Mouse (Mus musculus) spleen, postnatal 36 days (tissue): ENCODE data around the gene Serinc1.

Source experiments
- DNase-seq, 2 experiments: peaks; one replicate each; pipeline ENCODE4 v3.0.0; 2022; ENCODE audit warnings: low spot score in 2 of 2, mixed read lengths in 1 of 2

Serinc1 gene

GRCm38 (mm10) chr10:57485908-57486541 lies 46.3 kb downstream of the Serinc1 start, which contains the start of gene Hsf2:
Gene Hsf2, plus strand, starts transcription at chr10:57486385.
- DNase-seq: peak; percentile 95

- no peak for DNase-seq
These were observed 47.6 kb downstream of the Serinc1 start for GRCm38 (mm10) chr10:57484741-57485140.

DNA sequence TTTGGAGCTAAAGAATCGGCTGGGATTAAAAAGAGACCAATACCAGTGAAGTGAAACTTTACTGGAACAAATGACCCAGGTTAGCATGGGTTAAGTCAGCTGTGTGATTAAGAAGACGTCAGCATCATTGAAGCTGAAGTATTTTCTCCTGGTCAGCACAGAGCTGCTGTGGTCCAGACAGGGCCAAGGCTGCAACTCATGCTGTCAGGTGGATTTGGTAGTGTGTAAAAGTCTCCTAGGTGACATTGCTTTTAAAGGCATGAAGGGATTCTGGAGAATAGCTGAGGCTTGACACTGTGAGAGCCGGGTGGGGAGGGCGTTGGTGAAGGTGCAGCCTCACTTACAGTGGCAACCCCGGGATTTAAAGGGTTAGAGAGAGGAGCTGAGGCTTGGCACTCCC lies 50.6 kb downstream of the Serinc1 start:
- no peak for DNase-seq

DNA sequence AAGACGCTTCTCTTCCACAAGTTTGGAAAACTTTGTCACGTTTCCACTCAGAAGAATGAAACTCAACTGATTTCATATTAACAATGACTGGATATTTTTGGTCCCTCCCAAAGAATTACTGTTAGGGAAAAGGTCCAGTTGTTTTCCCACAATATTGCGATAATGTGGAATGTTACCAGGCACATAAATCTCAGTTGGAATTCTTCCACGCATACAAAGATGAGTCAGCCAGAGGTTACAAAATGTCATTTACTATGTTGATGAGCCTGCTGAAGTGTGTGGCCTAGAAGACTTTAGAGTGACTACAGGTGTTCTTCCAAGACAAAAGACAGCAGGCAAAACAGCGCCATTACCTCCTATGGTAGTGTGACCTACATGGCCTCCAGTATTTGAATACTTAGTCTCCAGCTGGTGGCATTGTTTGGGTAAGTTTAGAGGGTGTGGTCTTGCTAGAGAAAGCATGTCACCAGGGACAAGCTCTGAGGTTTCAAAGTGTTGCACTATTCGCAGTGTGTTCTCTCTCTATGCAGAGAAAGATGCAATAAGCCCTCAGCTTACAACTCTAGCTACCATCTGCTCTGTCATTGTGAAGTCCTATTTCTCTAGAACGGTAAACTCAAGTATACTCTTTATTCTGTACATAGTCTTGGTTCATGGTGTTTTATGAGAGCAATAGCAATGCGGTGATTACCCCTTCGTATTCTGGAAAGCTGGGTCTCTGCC lies 55.0 kb downstream of the Serinc1 start:
- no peak for DNase-seq
